Mouse (Mus musculus) thymus, adult 2 months (tissue): ENCODE data around the gene Tspan17.

ENCODE experiments used
- CTCF ChIP-seq: fragments of 200-500 bp; IDR thresholded peaks from 2 replicates; pipeline ENCODE4 v1.5.1; 2012; ENCODE audit warnings: mild to moderate bottlenecking, control low read depth, low read length, moderate library complexity, borderline replicate concordance; ENCODE audit not compliant: control insufficient read depth, poor library complexity, insufficient read depth; ENCODE audit errors: extremely low read depth
- POLR2A ChIP-seq: fragments of 200-500 bp; IDR thresholded peaks from 2 replicates; pipeline ENCODE4 v1.6.1; 2012; ENCODE audit warnings: mild to moderate bottlenecking, low read length, control low read depth, moderate library complexity; ENCODE audit not compliant: control insufficient read depth, poor library complexity, insufficient read depth; ENCODE audit errors: extremely low read depth

- TF ChIP-seq CTCF, result no peak
- TF ChIP-seq POLR2A, result no peak
Observed at GRCm38 (mm10) chr13:54792259-54793230, 3.4 kb downstream of the Tspan17 start.
